Mouse (Mus musculus) thymus, postnatal 14 days (tissue): ENCODE data around the gene Vstm2l.

Experiments
- DNase-seq: peaks from one replicate; pipeline ENCODE4 v3.0.0; 2021

Vstm2l gene

GRCm38 (mm10) chr2:157935444-157936171 is 21.2 kb downstream of the Vstm2l start:
- no peak for DNase-seq

GRCm38 (mm10) chr2:157936676-157937075 is 22.2 kb downstream of the Vstm2l start:
- DNase-seq = no peak

GRCm38 (mm10) chr2:157940586-157941185 is 26.2 kb downstream of the Vstm2l start:
- DNase-seq = no peak

- peak; percentile 57 for DNase-seq
Measured at GRCm38 (mm10) chr2:157943514-157944155, 29.2 kb downstream of the Vstm2l start.

- no peak for DNase-seq
Measured at GRCm38 (mm10) chr2:157944156-157944893, 29.9 kb downstream of the Vstm2l start.

GRCm38 (mm10) chr2:157953978-157954377 is 39.5 kb downstream of the Vstm2l start:
- no peak for DNase-seq

GRCm38 (mm10) chr2:157957707-157958108 is 43.3 kb downstream of the Vstm2l start:
- DNase-seq = no peak

- no peak for DNase-seq
Measured at GRCm38 (mm10) chr2:157967856-157968255, 53.4 kb downstream of the Vstm2l start.

- no peak for DNase-seq
Measured at GRCm38 (mm10) chr2:157970124-157970523, 55.7 kb downstream of the Vstm2l start.

GRCm38 (mm10) chr2:157970669-157971068 is 56.2 kb downstream of the Vstm2l start:
- peak; percentile 49 for DNase-seq

GRCm38 (mm10) chr2:157974604-157975501 is 60.4 kb downstream of the Vstm2l start:
- no peak for DNase-seq

GRCm38 (mm10) chr2:157975595-157975994 is 61.1 kb downstream of the Vstm2l start:
- DNase-seq = no peak

GRCm38 (mm10) chr2:157979241-157979640 is 64.8 kb downstream of the Vstm2l start:
- no peak for DNase-seq

GRCm38 (mm10) chr2:157982727-157983126 is 68.3 kb downstream of the Vstm2l start:
- DNase-seq = no peak

- no peak for DNase-seq
Measured at GRCm38 (mm10) chr2:157983276-157983675, 68.8 kb downstream of the Vstm2l start.

GRCm38 (mm10) chr2:157985611-157986010 is 71.2 kb downstream of the Vstm2l start:
- no peak for DNase-seq

- no peak for DNase-seq
Measured at GRCm38 (mm10) chr2:157986235-157986634, 71.8 kb downstream of the Vstm2l start.

GRCm38 (mm10) chr2:157988416-157989190 is 74.2 kb downstream of the Vstm2l start:
- DNase-seq = no peak

- no peak for DNase-seq
Measured at GRCm38 (mm10) chr2:157989946-157990345, 75.5 kb downstream of the Vstm2l start.

- no peak for DNase-seq
Measured at GRCm38 (mm10) chr2:157991026-157991425, 76.6 kb downstream of the Vstm2l start.

GRCm38 (mm10) chr2:157992501-157992900 is 78.0 kb downstream of the Vstm2l start:
- DNase-seq = no peak
